Mouse (Mus musculus) frontal cortex, postnatal 36 days (tissue): Measurements from ENCODE around the gene Ankdd1a.

Experiments used
- DNase-seq, 2 experiments: peaks; one replicate each; pipeline ENCODE4 v3.0.0; 2022; ENCODE audit warnings: low spot score in 2 of 2

Gene Ankdd1a

DNA sequence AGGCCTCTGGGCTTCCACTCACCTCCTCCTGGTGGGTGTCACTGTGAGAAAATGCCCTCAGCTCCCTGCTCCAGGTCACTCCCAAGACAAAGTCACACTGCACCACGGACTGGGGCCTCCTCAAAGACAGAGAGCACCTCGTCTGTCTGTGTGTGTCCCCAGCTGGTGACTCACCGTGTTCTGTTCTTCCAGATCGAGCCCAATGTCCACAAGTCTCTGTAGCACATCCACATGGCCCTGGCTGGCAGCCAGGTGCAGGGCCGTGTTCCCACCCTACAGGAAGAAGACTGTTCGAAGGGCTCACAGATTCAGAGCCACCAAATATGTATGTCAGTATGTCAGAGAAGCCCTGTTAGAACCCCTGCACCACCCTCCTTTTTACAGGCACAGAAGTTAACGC lies 11.5 kb downstream of the Ankdd1a start:
- DNase-seq: no peak

- DNase-seq: no peak
Measured at GRCm38 (mm10) chr9:65502721-65503505, 17.1 kb downstream of the Ankdd1a start.

- DNase-seq: no peak
Measured at GRCm38 (mm10) chr9:65502146-65502545, 17.8 kb downstream of the Ankdd1a start.

GRCm38 (mm10) chr9:65492851-65493250 lies 27.1 kb downstream of the Ankdd1a start:
- DNase-seq: no peak

DNA sequence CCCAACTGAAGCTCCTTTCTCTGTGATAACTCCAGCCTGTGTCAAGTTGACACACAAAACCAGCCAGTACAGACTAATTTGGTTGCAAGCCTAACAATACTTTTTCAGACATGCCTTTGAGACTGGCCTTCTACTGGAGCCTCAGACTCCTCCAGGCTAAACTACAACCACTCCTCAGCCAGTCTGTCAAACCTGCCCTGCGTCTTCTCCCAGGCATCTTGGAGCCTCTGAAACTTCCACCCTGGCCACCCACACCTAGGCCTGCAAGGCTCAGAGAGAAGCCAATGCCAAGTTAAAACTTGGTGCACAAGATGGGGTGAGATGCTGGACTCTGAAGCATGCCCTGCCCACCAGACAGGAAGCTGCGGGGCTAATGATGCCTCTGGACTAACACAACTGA lies 27.6 kb downstream of the Ankdd1a start:
- DNase-seq: no peak

GRCm38 (mm10) chr9:65491476-65491875 lies 28.5 kb downstream of the Ankdd1a start:
- DNase-seq: no peak

DNA sequence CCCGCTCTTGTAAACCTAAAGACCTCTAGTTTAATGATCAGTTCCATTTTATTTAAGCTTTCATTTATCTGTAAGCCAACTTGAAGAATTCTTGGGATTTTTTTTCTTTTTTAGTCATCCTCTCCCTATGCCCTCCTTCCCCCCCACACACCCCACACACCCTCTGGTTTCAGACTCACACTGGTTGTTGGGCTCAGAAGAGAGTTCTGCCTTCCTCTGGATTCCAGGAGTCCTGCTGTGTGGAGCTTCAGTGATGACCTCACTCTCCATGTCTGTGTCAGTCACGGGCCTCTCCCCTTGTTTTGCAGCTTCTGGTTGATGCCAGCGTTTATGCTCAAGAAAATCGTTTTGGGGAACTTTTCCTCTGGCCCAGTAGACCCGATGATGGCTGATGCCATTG lies 39.9 kb downstream of the Ankdd1a start:
- no peak for DNase-seq

DNA sequence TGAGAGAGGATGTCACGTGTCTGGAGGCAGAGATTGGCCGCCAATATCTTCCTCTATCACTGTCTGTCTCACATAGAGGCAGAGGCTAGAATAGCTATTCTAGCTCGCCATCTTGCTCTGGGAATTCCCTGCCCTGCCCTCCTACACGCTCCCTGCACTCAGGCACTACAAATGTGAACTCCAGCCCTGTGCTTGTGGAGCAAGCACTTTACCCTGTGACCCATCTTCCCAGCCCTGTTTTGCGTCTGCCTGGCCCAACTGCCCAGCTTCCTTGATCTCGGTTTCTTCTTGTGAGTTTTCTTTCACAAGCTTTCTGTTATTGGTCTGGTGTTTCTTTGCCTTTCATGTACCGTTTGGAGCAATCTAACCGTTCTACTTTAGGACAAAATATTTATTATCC lies 40.8 kb downstream of the Ankdd1a start:
- DNase-seq: no peak

- DNase-seq: no peak
Measured at GRCm38 (mm10) chr9:65472769-65473168, 47.2 kb downstream of the Ankdd1a start.

GRCm38 (mm10) chr9:65467686-65468085 lies 52.3 kb downstream of the Ankdd1a start:
- DNase-seq: no peak

GRCm38 (mm10) chr9:65465241-65465640 lies 54.8 kb downstream of the Ankdd1a start:
- no peak for DNase-seq

DNA sequence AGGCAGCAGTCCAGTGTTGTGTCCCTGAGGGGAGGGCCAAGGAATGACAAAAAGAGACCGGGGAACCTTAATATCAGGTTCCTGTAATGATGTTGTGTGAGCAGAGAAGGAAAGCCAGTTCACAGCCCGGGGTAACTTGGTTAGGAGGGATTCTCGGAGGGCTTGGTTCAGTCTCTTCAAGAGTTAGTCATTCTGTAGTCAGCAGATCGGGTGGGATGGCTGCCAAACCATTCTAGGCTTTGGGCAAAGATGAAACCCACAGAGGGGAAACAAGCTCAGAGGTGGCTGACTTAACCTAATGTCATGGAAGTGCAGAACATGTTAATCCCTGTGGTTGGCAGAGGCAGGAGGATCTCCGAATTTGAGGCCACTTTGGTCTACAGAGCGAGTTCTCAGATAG lies 55.8 kb downstream of the Ankdd1a start:
- no peak for DNase-seq

- DNase-seq: no peak
Measured at GRCm38 (mm10) chr9:65462544-65462943, 57.4 kb downstream of the Ankdd1a start.

DNA sequence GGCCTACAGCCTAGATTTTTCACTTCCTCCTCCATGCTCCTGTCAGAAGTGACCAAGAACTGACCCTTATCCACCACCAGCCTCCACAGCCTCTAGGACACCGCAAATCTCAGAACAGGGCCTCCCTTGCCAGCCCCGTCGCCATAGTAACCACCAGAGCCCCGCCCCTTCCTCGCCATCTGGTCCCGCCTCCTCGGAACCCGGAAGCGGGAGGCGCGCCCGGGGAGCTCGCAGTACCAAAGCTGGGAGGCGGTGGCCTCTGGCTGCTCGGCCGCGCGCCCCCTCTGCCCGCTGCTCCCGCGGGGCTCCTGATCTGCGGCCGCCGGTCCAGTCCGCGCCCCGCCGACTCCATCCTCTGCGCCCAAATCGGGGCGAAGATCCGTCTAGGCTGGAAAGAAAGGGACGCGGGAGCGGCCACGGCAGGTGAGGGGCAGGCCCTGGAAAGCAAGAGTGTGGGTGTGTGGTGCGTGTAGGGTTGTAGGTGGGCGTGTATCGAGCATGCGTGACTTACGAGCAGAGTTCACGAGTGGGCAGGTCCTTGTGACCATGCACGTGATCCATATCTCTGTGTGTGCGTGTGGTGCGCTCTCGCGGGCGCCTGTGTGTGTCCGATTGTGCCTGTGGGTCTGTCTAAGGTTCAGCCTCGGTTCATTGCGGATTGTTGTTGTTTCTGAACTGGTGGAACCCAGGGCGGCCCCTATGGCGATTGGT lies 59.1 kb downstream of the Ankdd1a start, which contains the start of gene Spg21:
Gene Spg21, plus strand, starts transcription at position 216 of the 711 bp plus-strand sequence.
- peak; percentile 93 to 94 for DNase-seq

- no peak for DNase-seq
Measured at GRCm38 (mm10) chr9:65460198-65460597, 59.8 kb downstream of the Ankdd1a start.

GRCm38 (mm10) chr9:65458975-65459374 lies 61.0 kb downstream of the Ankdd1a start:
- no peak for DNase-seq

GRCm38 (mm10) chr9:65447951-65448350 lies 72.0 kb downstream of the Ankdd1a start:
- DNase-seq: no peak

DNA sequence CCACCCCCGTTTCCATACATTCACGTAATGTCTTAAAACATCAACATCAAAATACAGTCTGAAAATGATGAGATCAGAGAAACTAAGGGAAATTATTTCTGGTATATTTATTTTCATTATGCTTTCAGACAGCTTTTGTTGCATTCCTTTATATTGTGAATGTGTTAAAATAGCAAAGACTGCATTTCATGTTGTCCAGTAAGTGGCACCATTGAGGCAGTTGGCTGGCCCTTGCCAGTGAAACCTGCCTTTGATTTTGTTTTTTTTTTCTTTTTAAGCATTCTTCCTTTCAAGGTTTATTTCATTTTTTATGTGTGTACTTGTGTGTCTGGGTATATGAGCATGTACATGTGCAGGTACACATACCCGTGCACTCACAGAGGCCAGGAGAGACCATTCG lies 75.3 kb downstream of the Ankdd1a start:
- DNase-seq: no peak
